Mouse (Mus musculus): Measurements from ENCODE around the gene Tubg2.

DNA sequence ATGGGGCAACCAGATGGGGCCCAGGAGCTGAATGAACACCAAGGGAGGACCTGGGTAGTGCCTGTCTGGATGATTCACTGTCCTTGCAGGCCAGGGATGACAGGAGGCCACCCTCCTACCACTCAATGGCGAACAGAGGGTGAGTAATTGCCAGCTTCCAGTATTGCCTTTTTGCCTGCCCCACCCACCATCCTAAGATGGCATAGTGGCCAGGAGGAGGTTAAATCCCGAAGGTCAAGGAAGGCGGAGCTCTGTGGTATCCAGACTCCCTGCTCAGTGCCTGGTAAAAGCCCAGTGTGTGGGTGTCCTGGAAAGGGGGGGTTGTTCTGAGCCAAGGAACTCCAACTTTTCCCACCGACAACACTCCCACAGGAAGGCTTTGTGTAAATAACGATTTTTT lies 6.6 kb downstream of the Tubg2 start:
- TF ChIP-seq POLR2A (IDR thresholded peaks at IDR 0.05; ENCODE audit: low read depth, low read length) (no peak), CTCF (conservative IDR thresholded peaks at IDR 0.05 in 1 of 2, IDR thresholded peaks at IDR 0.05 in 1 of 2; ENCODE audit: low read depth in 2 of 2, low read length in 2 of 2) (no peak)

Data from CH12.LX (cell line).